Mouse (Mus musculus): ENCODE measurements around the gene Naglu.

Gene Naglu
- long read RNA-seq, experiment 1, transcript Naglu-201 (6 exons, 2,560 nt): major isoform, 72 of 79 reads
- long read RNA-seq, experiment 1, partial matches to known transcripts: 2 of 79 reads
- long read RNA-seq, experiment 1, other reads (novel, unspliced or antisense): 5 of 79 reads
- long read RNA-seq, experiment 2, transcript Naglu-201 (6 exons, 2,560 nt): major isoform, 64 of 74 reads
- long read RNA-seq, experiment 2, partial matches to known transcripts: 4 of 74 reads
- long read RNA-seq, experiment 2, other reads (novel, unspliced or antisense): 6 of 74 reads

DNA sequence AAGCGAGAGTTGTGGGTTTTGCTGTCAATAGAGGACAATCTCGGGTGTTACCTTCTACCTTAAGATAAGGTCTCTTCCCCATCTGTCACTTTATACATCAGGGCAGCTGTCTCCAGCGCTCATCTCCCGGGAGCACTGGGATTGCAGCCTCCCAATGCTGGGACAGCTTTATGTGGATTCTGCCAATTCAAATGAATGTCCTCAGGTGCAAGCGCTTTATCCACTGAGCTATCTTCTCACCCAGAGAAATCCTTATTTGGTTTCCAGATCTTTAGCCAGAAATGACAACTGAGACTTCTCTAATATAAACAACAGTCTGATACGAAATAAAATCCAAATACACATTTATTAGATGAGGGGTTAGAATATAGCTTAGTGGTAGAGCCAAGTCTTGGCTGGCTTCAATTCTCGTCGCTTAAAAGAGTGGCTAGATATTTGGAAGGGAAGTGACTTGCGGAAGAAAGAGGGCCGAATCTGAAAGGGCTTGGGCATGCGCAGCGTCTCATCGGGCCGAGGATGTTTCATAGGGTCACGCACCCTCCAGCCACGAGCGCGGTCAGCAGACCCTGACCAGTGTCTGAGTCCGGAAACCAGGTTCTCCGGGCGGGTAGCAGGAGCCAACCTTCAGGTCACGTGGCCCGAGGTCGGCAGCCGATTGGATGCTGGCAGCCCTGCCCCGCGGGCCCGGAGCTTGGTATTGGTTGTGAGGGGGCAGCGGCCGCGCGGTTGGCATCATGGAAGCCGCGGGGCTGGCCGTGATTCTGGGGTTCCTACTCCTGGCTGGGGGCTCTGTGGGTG, at the start of gene Naglu:
TSS of gene Naglu (plus strand) at position 622 of the 798 bp plus-strand sequence.
- intact Hi-C loops (cut with DNase I): no loop called here

DNA sequence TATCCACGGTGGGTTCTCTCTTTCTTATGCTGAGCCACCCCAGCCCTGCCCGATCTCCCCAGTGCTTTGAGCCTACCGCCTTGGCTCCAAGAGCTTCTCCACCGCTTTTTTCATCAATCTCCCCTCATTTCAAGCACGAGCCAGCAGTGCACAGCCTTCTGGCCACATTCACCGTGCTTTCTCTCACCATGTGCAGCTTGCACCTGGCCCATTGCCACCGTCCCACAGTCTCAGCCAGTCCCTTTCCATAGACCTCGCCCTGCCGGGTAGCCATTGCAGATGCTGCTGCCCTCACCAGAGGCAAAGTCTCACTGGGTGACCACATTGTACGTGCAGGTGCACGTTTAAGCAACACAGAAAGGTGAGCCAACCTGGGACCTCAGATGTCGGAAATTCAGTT, 46.4 kb upstream of the Naglu start:
- intact Hi-C loops (cut with DNase I): loop anchor here (5.0 kb wide), 1 partner anchor 36 kb away; no protein-coding TSS in a partner anchor

- intact Hi-C loops (cut with DNase I): loop anchor here (5.0 kb wide), 1 partner anchor 37 kb away; no protein-coding TSS in a partner anchor
Observed at GRCm38 (mm10) chr11:101024001-101024400, 45.8 kb upstream of the Naglu start.

DNA sequence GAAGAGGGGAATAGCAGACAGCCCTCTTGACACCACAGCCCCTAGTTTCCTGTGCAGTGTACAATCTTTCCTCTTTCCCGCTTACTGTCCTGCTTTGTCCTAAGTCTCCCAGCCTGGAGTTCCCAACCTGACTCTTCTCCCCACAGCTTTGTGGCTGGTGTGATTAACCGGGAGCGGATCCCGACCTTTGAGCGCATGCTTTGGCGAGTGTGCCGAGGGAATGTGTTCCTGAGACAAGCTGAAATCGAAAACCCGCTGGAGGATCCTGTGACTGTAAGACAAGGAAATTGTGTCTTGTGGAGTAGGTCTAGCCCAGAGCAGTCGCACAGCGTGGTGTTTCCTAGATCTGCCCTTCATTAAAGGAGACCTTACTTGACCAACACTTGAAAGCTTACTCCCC, 42.7 kb upstream of the Naglu start:
- intact Hi-C loops (cut with DNase I): no loop called here

- intact Hi-C loops (cut with DNase I): no loop called here
Observed at GRCm38 (mm10) chr11:101029320-101029719, 40.5 kb upstream of the Naglu start.

DNA sequence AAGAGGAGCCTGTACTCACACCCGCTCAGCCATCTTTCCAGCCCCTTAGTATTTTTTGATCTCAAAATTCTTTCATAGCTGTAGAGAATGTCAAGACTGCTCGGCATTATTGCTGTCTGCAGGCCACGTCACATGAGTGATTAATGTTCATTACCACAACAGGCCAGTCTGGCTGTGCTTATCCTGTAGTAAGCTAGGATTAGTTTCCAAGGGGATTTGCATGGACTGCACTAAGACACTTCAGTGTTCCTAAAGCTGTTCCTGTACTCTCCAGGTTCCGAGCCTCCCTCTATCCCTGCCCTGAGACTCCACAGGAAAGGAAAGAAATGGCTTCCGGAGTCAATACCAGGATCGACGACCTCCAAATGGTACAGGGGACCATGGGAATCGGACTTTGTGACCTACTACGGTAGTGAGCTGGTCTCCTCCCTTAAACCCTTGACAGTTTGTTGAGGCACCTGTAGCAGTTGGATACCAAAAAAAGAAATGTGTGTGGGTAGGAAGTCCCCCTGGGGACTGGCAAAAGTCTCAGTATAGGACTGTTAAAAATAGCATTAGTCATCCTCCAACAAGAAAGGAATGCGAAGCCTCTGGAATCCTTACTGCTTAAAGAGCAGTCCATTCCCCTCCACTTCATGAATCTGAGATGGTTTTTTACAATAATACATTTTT, 39.5 kb upstream of the Naglu start:
- intact Hi-C loops (cut with DNase I): no loop called here

DNA sequence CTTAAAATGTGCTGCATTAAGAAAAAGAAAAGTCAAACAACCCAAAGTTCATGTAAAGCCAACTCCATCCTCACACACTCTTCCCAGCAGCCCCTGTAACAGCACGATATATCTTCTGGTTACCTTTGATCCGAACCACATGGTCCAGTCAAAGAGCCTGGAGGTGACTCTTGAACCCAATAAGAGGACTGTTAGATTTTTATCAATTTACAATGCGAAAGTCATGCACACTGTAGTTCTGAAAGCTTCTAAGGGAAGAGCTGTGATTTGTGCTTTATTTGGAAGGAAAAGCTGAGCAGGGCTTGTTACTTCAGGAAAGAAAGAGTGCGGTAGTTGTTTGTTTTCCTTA, 39.0 kb upstream of the Naglu start:
- intact Hi-C loops (cut with DNase I): no loop called here

DNA sequence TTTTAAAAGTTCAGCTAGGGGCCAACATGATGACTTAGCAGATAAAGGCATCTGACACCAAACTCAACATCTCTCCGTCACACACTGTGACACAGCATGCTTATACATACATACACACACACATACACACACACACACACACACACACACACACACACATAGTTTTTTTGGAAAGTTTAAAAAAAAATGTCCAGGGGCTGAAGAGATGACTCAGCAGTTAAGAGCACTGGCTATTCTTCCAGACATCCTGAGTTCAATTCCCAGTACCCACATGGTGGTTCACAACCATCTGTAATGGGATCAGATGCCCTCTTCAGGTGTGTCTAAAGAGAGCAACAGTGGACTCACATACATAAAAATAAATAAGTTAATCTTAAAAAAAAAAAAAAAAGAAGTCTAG, 38.3 kb upstream of the Naglu start:
- intact Hi-C loops (cut with DNase I): no loop called here

- intact Hi-C loops (cut with DNase I): no loop called here
Observed at GRCm38 (mm10) chr11:101033856-101034500, 35.8 kb upstream of the Naglu start.

DNA sequence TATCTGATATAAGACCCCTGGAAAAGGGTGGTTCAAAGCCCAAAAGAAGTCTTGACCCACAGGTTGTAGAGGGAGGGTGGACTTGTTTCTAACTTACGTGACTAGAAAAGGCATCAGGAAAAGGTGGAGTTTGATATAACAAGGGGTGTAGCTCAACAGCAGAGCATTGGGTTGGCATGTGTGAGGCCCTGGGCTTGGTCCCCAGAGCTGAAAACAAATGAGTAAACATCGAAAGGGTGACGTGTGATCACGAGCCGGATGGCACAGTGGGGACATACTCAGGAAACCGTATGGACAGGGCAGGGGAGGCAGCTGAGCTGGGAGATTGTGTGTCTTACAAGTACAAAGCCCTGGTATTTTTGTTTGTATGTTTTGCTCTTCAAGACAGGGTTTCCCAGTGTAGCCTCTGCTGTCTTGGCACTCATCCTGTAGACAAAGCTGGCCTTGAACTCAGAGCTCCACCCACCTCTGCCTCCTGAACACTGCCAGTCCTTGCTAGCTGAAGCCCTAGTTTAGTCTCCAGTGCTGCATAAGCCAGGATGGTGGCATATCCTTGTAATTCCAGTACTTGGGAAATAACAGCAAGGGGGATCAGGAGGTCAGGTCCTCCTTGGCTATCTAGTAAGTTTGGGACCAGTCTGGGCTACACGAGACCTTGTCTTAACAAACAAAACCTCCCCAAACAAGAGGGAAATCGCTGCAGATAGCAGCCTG, 35.0 kb upstream of the Naglu start:
- intact Hi-C loops (cut with DNase I): no loop called here

GRCm38 (mm10) chr11:101035328-101035695, 34.5 kb upstream of the Naglu start:
- intact Hi-C loops (cut with DNase I): no loop called here

DNA sequence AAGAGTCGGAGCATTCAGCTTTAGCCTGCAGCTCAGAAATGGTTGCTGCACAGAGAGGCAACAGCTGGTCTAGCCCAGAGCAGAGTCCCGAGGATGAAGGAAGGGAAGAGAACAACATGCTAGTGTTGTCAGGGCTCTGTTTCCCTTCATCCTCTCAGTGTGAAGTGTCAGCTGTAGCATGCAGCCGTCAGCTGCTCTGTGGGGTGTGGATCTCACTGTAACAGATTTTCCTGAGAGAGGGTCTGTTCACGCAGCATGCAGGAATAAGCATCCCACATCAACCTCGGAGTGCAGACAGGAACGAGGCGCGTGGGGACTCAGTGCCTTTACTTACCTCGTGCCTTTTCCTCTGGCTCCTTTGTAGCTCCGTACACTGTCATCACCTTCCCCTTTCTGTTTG, 32.0 kb upstream of the Naglu start:
- intact Hi-C loops (cut with DNase I): no loop called here

GRCm38 (mm10) chr11:101045826-101046225, 24.0 kb upstream of the Naglu start:
- intact Hi-C loops (cut with DNase I): no loop called here

DNA sequence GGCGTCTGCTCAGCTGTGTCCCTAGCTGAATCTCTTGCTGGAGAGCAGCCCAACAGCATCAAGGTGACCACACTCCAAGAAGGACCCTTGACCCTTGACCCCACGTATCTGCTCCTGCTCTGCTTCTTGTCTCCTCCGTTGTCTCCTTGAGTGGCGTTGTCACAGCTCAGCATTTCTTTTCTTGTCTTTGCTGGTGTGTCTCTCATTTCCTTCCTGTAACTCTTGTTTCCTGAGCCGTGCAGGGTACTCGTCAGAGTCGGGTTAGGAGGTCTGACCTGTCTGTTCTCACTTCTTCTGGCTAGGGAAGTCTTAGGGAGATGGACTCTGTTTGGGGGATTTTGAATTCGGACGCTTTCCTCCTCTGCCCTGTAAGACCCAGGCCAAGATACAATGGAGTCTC, 23.4 kb upstream of the Naglu start:
- intact Hi-C loops (cut with DNase I): no loop called here

DNA sequence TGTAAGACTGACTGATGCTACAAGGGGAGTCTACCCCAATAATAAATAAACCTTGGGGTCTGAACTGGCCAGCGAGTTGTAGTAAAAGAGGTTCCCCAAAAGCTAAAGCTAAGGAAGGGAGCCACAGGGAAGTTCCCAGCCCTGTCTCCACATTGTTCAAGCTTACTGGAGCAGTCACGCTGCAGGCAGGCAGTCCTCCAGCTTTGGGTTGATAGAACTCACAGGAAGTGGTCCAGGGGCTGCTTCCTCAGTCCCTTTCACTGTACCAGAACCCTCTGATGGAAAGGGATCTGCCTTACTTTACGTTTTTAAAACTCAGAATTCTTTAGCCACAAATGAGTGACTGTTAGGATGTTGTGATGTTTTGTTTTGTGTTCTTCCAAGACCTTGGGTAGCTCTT, 22.3 kb upstream of the Naglu start:
- intact Hi-C loops (cut with DNase I): no loop called here

- intact Hi-C loops (cut with DNase I): no loop called here
Observed at GRCm38 (mm10) chr11:101050359-101050758, 19.5 kb upstream of the Naglu start.

- intact Hi-C loops (cut with DNase I): no loop called here
Observed at GRCm38 (mm10) chr11:101051051-101051493, 18.7 kb upstream of the Naglu start.

- intact Hi-C loops (cut with DNase I): no loop called here
Observed at GRCm38 (mm10) chr11:101051617-101052016, 18.2 kb upstream of the Naglu start.

GRCm38 (mm10) chr11:101052751-101053473, 16.9 kb upstream of the Naglu start:
- intact Hi-C loops (cut with DNase I): no loop called here

- intact Hi-C loops (cut with DNase I): no loop called here
Observed at GRCm38 (mm10) chr11:101053974-101054373, 15.8 kb upstream of the Naglu start.

All from adrenal gland (tissue).